Mouse (Mus musculus) kidney, adult 2 months (tissue): ENCODE results near the gene Spata2.

ENCODE experiments used
- CTCF ChIP-seq: fragments of 200-500 bp; conservative IDR thresholded peaks from 2 replicates; pipeline ENCODE4 v1.5.1; 2011; ENCODE audit warnings: low read depth, mild to moderate bottlenecking, control low read depth, low read length, moderate library complexity, mixed read lengths; ENCODE audit not compliant: insufficient read depth, insufficient read length
- POLR2A ChIP-seq: fragments of 200-500 bp; IDR thresholded peaks from one replicate; pipeline ENCODE4 v1.6.1; 2011; ENCODE audit warnings: low read depth, low read length, control low read depth

GRCm38 (mm10) chr2:167532131-167532530 is 39.4 kb upstream of the Spata2 start:
- peak; percentile 83 for TF ChIP-seq CTCF
- no peak for TF ChIP-seq POLR2A
